Mouse (Mus musculus): ENCODE data around the gene Rilpl1.
A peak's percentile ranks its signal among the peaks of the same experiment; 100 is the strongest.

- 0 out of 2 replicates have a peak, but pooled peaks have one; percentile 15 for TF ChIP-seq POLR2A (IDR thresholded peaks at IDR 0.05; ENCODE audit: low read depth, low read length)
- TF ChIP-seq CTCF (IDR thresholded peaks at IDR 0.05; ENCODE audit: extremely low read depth, insufficient read length, insufficient replicate concordance, low read depth, low read length), result no peak
Measured at GRCm38 (mm10) chr5:124530655-124531582, at the start of gene Rilpl1.
